Mouse (Mus musculus): Measurements from ENCODE around the gene Vmn1r76.

Gene Vmn1r76

GRCm38 (mm10) chr7:11938113-11938512 lies at the start of gene Vmn1r76:
Gene Vmn1r76 (minus strand): TSS chr7:11938213.
- DNase-seq (ENCODE audit: low read depth), result no peak

- no peak for DNase-seq (ENCODE audit: low read depth)
Measured at GRCm38 (mm10) chr7:11972611-11973010, 34.6 kb upstream of the Vmn1r76 start.

- DNase-seq (ENCODE audit: low read depth), result no peak
Measured at GRCm38 (mm10) chr7:11947991-11948390, 10.0 kb upstream of the Vmn1r76 start.

- DNase-seq (ENCODE audit: low read depth), result no peak
Measured at GRCm38 (mm10) chr7:11874330-11874729, 63.7 kb downstream of the Vmn1r76 start, which contains the start of gene Vmn1r75. Gene Vmn1r75 (plus strand): TSS chr7:11874630.
